Mouse (Mus musculus) heart, postnatal 4 days (tissue): ENCODE measurements at regions not wholly inside any gene's neighbourhood (a gene's known extent, or its start where the extent isn't known, plus 50 kb on each side); places are given as distances from the start of the nearest gene placed in this dataset.
"Not testable (repeated sequence)": the region's sequence is repeated elsewhere in the genome, so short reads cannot be mapped to it uniquely, and the experiment has no call there.

Source experiments
- DNase-seq: peaks from one replicate; pipeline ENCODE4 v3.0.0; 2021

GRCm38 (mm10) chr14:19080001-19080400 lies 185.9 kb upstream of the Ube2e2 start:
- not testable (repeated sequence) for DNase-seq

- peak; percentile 64 for DNase-seq
Observed at GRCm38 (mm10) chr14:19041984-19042760, 148.1 kb upstream of the Ube2e2 start.

GRCm38 (mm10) chr14:19020102-19020501 lies 126.0 kb upstream of the Ube2e2 start:
- DNase-seq = no peak

- no peak for DNase-seq
Observed at GRCm38 (mm10) chr14:19015406-19015805, 121.3 kb upstream of the Ube2e2 start.

- not testable (repeated sequence) for DNase-seq
Observed at GRCm38 (mm10) chr14:19013558-19013957, 119.5 kb upstream of the Ube2e2 start.

DNA sequence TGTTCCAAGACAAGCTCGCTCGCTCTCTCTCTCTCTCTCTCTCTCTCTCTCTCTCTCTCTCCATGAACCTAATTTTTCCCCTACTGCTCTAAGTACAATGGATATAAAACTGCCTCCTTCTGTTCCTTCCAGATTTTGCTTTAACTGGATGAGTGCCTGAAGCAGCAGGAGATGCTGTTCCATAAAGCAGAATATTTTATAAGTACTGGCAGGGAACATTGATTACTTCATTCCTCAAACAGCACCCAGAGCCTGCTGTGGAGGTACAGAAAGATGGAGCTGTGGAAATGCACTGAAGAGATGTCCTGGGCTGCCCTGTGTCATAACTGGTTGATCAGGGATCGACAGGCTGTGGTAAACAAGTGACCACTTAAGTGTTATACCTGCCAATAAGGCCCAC lies 89.8 kb upstream of the Ube2e2 start:
- no peak for DNase-seq

DNA sequence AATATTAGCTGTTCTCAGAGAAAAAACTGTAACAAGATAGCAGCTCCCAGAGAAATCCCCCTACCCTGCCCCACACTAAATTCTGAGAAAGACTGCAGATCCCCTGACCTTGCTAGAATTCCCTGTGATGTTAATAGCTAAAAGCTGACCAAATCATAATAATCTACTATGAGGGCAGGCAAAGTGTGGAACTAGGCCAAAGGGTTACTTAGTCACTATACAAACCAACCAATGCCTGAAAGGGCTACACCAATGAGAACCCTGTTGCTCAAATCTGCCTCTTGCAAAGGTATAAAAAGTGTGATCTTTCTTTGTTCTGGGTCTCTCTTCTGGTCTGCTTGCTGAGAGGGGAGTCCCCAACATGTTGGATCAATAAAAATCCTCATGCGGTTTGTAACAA lies 69.8 kb upstream of the Ube2e2 start:
- DNase-seq = no peak

GRCm38 (mm10) chr14:18963287-18963686 lies 69.2 kb upstream of the Ube2e2 start:
- DNase-seq = no peak
